Mouse (Mus musculus) liver, adult (tissue): ENCODE measurements at regions not wholly inside any gene's neighbourhood (a gene's known extent, or its start where the extent isn't known, plus 50 kb on each side); places are given as distances from the start of the nearest gene placed in this dataset.

Experiments
- GATA4 ChIP-seq: IDR thresholded peaks from 2 replicates; pipeline ENCODE4 v1.6.1; 2014; ENCODE audit warnings: mild to moderate bottlenecking, low read length; ENCODE audit not compliant: insufficient replicate concordance

- no peak for TF ChIP-seq GATA4
These were observed 243.1 kb downstream of the Pdgfc start for GRCm38 (mm10) chr3:81279266-81279665.

DNA sequence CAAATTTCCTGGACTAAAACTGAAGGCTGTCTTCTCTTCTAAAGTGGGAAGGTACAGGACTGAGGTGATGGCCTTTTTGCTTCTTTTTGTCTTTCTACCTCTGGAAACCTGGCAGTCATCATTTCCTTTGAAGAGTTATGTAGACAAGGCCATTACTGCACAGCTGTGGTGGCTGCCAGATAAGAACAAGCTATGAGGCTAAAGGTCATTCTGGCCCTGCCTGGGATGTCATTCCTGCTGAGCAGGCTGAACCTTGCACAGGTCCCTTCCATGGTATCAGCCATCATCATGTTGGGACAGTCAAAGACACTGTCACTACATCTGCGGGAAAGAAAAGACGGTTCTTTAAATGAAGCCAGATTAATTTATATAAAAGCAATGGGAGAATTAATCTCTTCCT is 253.5 kb downstream of the Pdgfc start:
- TF ChIP-seq GATA4: no peak

GRCm38 (mm10) chr3:81292404-81292803 is 256.2 kb downstream of the Pdgfc start:
- TF ChIP-seq GATA4: no peak

GRCm38 (mm10) chr3:81293186-81293819 is 257.1 kb downstream of the Pdgfc start:
- TF ChIP-seq GATA4: no peak

- no peak for TF ChIP-seq GATA4
These were observed 268.0 kb downstream of the Pdgfc start for GRCm38 (mm10) chr3:81304017-81304791.

DNA sequence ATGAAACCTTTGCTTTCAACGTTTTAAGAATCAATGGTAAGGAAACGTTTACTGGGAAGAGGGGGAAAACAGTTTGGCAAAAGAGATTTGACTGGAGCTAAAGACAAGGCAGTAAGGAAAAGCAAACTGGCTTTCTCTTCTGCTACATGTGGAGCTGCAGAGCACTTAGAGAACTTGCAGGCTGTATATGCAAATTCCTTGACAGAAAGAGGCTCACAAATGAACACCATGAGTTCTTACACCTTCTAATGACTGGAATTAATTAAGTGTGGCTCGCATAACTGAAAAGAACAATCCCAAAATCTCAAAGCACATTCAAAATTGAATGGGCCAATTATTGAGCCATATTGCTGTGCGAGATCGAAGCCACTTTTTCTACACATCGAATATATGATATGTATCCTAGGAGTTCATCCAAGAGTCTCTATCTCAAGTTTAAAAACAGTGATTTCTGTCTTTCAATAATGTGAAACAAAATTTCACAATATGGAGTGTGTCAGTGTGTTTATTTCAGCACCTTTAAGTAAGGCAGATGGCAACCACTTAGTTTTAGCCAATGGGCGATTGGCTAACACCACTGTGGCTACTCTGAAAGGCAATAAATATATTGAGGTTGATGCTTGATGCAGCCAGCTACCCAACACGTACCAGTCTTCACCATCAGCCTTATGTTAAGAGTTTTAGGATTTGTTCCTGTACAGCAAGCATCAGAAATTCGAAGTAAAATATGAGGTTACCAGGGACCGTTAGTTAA is 269.4 kb downstream of the Pdgfc start:
- no peak for TF ChIP-seq GATA4

DNA sequence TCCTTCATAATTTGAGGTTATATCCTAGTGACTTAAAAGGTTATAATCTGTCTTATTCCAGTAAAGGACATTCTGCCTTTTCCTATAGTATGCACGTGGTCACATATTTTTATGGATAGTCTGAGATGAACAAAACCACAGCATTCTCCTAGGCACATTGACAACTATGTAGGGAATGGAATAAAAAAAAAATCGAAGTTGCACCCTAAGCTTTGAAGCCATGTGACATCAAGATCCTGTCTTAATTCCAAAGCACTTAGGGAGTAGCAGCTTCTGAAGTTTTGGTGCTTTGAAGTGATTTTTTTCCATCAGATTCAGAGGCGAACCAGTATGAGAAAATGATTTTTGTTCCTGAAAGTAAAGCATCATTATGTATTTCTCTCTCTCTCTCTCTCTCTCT is 290.6 kb downstream of the Pdgfc start:
- TF ChIP-seq GATA4: no peak

DNA sequence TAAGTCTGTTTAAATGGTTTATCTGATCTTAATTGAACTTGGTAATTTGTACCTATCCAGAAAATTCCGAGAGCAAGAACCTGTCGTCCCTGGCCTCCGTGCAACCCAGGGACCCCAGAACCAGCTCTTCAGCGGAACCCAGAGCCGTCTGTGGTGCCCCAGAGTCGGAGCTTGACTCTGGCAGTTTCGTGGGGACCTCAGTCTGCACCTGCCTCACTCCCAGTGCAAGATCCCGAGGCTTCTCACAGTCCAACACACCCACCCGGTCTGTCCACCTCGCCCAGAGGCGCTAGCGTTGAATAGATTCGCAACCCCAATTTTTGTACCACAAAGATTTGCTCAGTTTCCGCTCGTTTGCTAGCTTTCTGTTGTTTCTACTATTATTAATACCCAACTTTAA is 315.5 kb downstream of the Pdgfc start:
- no peak for TF ChIP-seq GATA4

DNA sequence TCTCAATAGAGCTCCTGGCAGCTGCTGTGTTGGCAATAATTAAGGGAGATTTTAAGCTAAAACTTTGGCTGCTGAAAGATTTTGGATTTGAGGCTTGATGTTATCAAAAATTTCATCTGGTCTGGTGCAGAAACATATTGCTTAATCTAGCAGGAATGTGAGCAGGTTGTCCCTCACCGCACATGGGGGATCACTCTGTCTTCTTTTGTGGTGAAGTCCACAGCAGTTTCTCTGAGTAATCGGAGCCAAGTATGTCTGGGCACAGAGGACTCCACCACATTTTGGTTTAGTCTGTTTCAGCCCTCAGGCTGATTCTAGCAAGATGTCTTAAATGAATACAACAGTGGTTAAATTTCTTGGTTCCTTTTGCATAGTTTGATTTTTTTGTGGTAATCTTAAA is 331.7 kb downstream of the Pdgfc start:
- no peak for TF ChIP-seq GATA4

- no peak for TF ChIP-seq GATA4
These were observed 332.4 kb downstream of the Pdgfc start for GRCm38 (mm10) chr3:81368642-81369041.

DNA sequence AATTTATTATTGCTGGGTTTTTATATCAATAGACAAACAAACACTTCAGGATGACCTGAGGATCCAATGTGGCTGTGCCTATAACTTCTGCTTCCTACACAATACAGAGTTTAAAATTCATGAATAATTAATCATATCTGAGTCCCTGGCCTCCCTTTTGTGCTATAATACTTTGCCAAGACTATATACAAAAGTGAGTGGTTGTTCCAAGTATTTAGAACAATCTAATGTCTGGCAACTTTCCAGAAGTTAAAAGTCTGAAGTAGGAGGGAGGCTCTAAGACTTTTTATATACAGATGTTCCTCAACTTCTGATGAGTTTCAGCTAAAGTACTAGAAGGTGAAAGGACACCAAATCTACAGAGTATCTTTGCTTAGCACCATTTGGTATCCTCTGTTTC is 333.5 kb downstream of the Pdgfc start:
- TF ChIP-seq GATA4: no peak

DNA sequence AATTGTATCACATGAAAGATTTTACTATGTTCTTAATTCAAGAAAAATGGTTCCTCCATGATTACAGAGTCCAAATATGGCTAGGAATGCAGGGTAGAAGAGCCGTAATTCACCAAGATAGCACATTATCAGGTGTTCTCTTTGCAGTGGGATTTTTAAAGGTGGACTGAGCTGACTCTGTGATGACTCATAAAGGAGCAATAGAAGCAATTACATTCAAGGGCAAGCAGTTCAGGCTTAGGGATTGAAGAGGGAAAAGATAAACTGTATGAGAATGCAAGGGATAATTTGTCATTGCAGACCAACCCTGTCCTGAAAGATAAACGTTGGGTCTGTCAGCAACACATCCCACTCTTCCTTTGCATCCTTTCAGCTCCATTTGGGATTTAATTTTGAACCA is 339.8 kb downstream of the Pdgfc start:
- TF ChIP-seq GATA4: no peak

DNA sequence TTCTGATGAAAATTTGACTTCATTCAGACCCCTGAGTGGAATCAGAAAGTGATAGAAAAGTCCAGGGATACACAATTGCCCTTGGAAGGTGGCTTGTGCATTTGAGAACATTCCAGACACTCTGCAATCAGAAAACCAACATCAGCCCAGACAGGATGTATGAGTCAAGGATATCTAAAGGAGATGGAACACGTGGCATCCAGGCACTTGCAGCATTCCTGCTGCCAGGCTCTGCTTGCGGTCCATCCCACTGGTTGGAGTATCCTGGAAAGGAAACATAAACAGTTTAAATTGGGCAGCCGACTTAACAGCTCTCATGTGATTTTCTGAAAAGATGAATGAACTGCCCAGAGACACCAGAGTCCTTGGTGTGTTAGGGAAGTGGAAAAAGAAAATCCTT is 341.2 kb downstream of the Pdgfc start:
- no peak for TF ChIP-seq GATA4

DNA sequence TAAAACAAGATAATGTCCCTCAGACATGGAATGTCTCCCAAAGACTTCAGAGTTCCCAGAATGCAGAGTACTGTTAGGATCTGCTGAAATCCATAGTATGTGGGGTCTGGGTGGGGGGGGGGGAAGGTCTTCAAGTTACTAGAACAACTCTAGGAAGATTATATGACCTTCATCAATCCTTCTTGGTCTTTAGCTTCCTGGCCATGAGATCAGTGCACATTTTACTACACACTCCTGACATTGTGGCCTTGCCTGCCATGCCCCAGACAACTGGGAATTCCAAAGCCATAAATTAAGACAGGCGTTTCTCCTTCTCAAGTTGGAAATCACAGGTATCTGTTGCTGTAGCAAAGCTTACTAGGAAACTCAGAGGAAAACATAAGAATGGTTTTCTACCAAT is 343.1 kb downstream of the Pdgfc start:
- TF ChIP-seq GATA4: no peak

GRCm38 (mm10) chr3:81386931-81387330 is 350.7 kb downstream of the Pdgfc start:
- TF ChIP-seq GATA4: peak; percentile 37; the same call in 1 of the 2 replicates

GRCm38 (mm10) chr3:81387634-81388033 is 351.4 kb downstream of the Pdgfc start:
- no peak for TF ChIP-seq GATA4
